Mouse (Mus musculus) embryonic facial prominence, embryonic 13.5 days (tissue): ENCODE results near the gene 2900092C05Rik. TPM values are rescaled to one million over a fixed set of nuclear protein-coding genes. Genes with fewer than 3 reads are reported as not detected.
A peak's percentile ranks its signal among the peaks of the same experiment; 100 is the strongest.

Experiments
- ATAC-seq: fragments of 200-750 bp; cut with Nextera tagmentation; 2 replicates; pipeline ENCODE4 v1.8.0; 2017; ENCODE audit warnings: low read depth; ENCODE audit not compliant: insufficient number of reproducible peaks, insufficient read depth, low FRiP score, low TSS enrichment
- H3K27ac ChIP-seq: fragments of 300-500 bp; sonication (generic); 2 replicates; pipeline ENCODE4 v1.5.1; 2015; ENCODE audit warnings: moderate library complexity, mild to moderate bottlenecking, inconsistent platforms
- H3K27me3 ChIP-seq: fragments of 300-500 bp; sonication (generic); 2 replicates; pipeline ENCODE4 v1.6.1; 2015; ENCODE audit warnings: mild to moderate bottlenecking, inconsistent platforms
- H3K36me3 ChIP-seq: fragments of 300-500 bp; sonication (generic); 2 replicates; pipeline ENCODE4 v1.6.1; 2015; ENCODE audit warnings: mild to moderate bottlenecking, inconsistent platforms
- H3K4me1 ChIP-seq: fragments of 300-500 bp; sonication (generic); 2 replicates; pipeline ENCODE4 v1.6.1; 2015; ENCODE audit warnings: inconsistent platforms
- H3K4me2 ChIP-seq: fragments of 300-500 bp; sonication (generic); 2 replicates; pipeline ENCODE4 v1.6.1; 2015; ENCODE audit warnings: moderate library complexity, mild to moderate bottlenecking, inconsistent platforms
- H3K4me3 ChIP-seq: fragments of 300-500 bp; sonication (generic); 2 replicates; pipeline ENCODE4 v1.5.1; 2015; ENCODE audit warnings: mild to moderate bottlenecking, inconsistent platforms
- H3K9ac ChIP-seq: fragments of 300-500 bp; sonication (generic); 2 replicates; pipeline ENCODE4 v1.6.1; 2015; ENCODE audit warnings: mild to moderate bottlenecking, inconsistent platforms
- H3K9me3 ChIP-seq: fragments of 300-500 bp; sonication (generic); 2 replicates; pipeline ENCODE4 v1.6.1; 2016; ENCODE audit warnings: inconsistent platforms
- WGBS: fragments of 180-500 bp; shearing (Covaris S2); methylation state at CpG from one replicate; pipeline ENCODE4 v1.1.7; 2015; ENCODE audit warnings: mixed read lengths; 5-methylcytosine and 5-hydroxymethylcytosine counted together
- polyA plus RNA-seq: library from polyadenylated mRNA; unstranded; fragments of >200 nt; fragmentation: Nextera tagmentation; extraction: Ambion mirVana; gene quantifications from 2 replicates; pipeline ENCODE4 v1.2.1, GENCODE M21; 2015

Gene 2900092C05Rik
- not detected in 2 replicates for polyA plus RNA-seq

- H3K9me3 ChIP-seq, result peaks cover 13% of the 10 kb centered on the region; the same call in 1 of the 2 replicates
- H3K36me3 ChIP-seq, result no peaks in the 10 kb centered on the region
- H3K27me3 ChIP-seq, result no peaks in the 10 kb centered on the region
- H3K27ac ChIP-seq, result no peak within 1 kb of the TSS
- H3K4me1 ChIP-seq, result no peaks in the 10 kb centered on the region
- 56% methylated on average over 2 of the region's 2 CpGs for WGBS
- H3K4me3 ChIP-seq, result no peak within 1 kb of the TSS
- no peak for ATAC-seq
- H3K9ac ChIP-seq, result no peak within 1 kb of the TSS
- H3K4me2 ChIP-seq, result no peak within 1 kb of the TSS
Measured at GRCm38 (mm10) chr7:12512217-12512616, at the start of gene 2900092C05Rik. 2900092C05Rik (plus strand) TSS chr7:12512517.

GRCm38 (mm10) chr7:12478158-12479008, 33.9 kb upstream of the 2900092C05Rik start, which contains the start of gene Zfp606:
Zfp606 (plus strand) TSS chr7:12478293.
- ATAC-seq, result peak; percentile 95
- peaks cover 11% of the 10 kb centered on the region; the same call in 1 of the 2 replicates for H3K9me3 ChIP-seq
- no peaks in the 10 kb centered on the region for H3K27me3 ChIP-seq
- H3K4me2 ChIP-seq, result peak within 1 kb of the TSS; percentile 67
- 0 out of 2 replicates have a peak, but pooled peaks cover 2% of the 10 kb centered on the region for H3K4me1 ChIP-seq
- peak within 1 kb of the TSS; percentile 89 for H3K27ac ChIP-seq
- WGBS, result under 1% methylated on average over 53 of the region's 53 CpGs
- peak within 1 kb of the TSS; percentile 97 for H3K9ac ChIP-seq
- peak within 1 kb of the TSS; percentile 93 for H3K4me3 ChIP-seq
- peaks cover 33% of the 10 kb centered on the region for H3K36me3 ChIP-seq

- no peak for ATAC-seq
- H3K27ac ChIP-seq, result peak overlapping the region; percentile 89; the same call in 1 of the 2 replicates
- WGBS, result under 1% methylated on average over 8 of the region's 8 CpGs
- H3K27me3 ChIP-seq, result no peaks in the 10 kb centered on the region
- peaks cover 12% of the 10 kb centered on the region; the same call in 1 of the 2 replicates for H3K9me3 ChIP-seq
- peaks cover 39% of the 10 kb centered on the region for H3K36me3 ChIP-seq
- H3K4me3 ChIP-seq, result peak overlapping the region; percentile 93
- H3K4me1 ChIP-seq, result 0 out of 2 replicates have a peak, but pooled peaks cover 2% of the 10 kb centered on the region
- H3K4me2 ChIP-seq, result peak overlapping the region; percentile 67
- H3K9ac ChIP-seq, result peak overlapping the region; percentile 97
Measured at GRCm38 (mm10) chr7:12479009-12479346, 33.3 kb upstream of the 2900092C05Rik start.

- Histone ChIP-seq H3K27me3 (no peaks in the 10 kb centered on the region), H3K9me3 (peaks cover 17% of the 10 kb centered on the region; the same call in 1 of the 2 replicates), H3K9ac (peak overlapping the region; percentile 97; the same call in 1 of the 2 replicates), H3K27ac (no peak overlapping the region), H3K36me3 (peaks cover 44% of the 10 kb centered on the region), H3K4me3 (peak overlapping the region; percentile 93), H3K4me1 (0 out of 2 replicates have a peak, but pooled peaks cover 2% of the 10 kb centered on the region), H3K4me2 (peak overlapping the region; percentile 67)
- WGBS, result 73% methylated on average over 4 of the region's 4 CpGs
- ATAC-seq, result no peak
Measured at GRCm38 (mm10) chr7:12479525-12479924, 32.8 kb upstream of the 2900092C05Rik start.

- H3K36me3 ChIP-seq, result peaks cover 87% of the 10 kb centered on the region
- 0 out of 2 replicates have a peak, but pooled peaks cover 2% of the 10 kb centered on the region for H3K4me1 ChIP-seq
- no peak overlapping the region for H3K9ac ChIP-seq
- peaks cover 55% of the 10 kb centered on the region for H3K9me3 ChIP-seq
- no peak overlapping the region for H3K4me3 ChIP-seq
- no peak overlapping the region for H3K27ac ChIP-seq
- no peak for ATAC-seq
- H3K4me2 ChIP-seq, result no peak overlapping the region
- WGBS, result 97% methylated on average over 6 of the region's 6 CpGs
- no peaks in the 10 kb centered on the region for H3K27me3 ChIP-seq
Measured at GRCm38 (mm10) chr7:12483771-12484170, 28.5 kb upstream of the 2900092C05Rik start.

GRCm38 (mm10) chr7:12485956-12486355, 26.4 kb upstream of the 2900092C05Rik start:
- Histone ChIP-seq H3K9me3 (peaks cover 67% of the 10 kb centered on the region), H3K9ac (no peak overlapping the region), H3K4me2 (no peak overlapping the region), H3K27me3 (no peaks in the 10 kb centered on the region), H3K4me1 (no peaks in the 10 kb centered on the region), H3K36me3 (peaks cover 99% of the 10 kb centered on the region), H3K27ac (no peak overlapping the region), H3K4me3 (no peak overlapping the region)
- no peak for ATAC-seq
- 90% methylated on average over 1 of the region's 1 CpGs for WGBS

- H3K9ac ChIP-seq, result no peak overlapping the region
- H3K4me1 ChIP-seq, result no peaks in the 10 kb centered on the region
- ATAC-seq, result no peak
- H3K4me3 ChIP-seq, result no peak overlapping the region
- peaks cover 73% of the 10 kb centered on the region for H3K9me3 ChIP-seq
- no peaks in the 10 kb centered on the region for H3K27me3 ChIP-seq
- H3K36me3 ChIP-seq, result peaks cover 99% of the 10 kb centered on the region
- no peak overlapping the region for H3K4me2 ChIP-seq
- H3K27ac ChIP-seq, result no peak overlapping the region
Measured at GRCm38 (mm10) chr7:12486691-12487090, 25.6 kb upstream of the 2900092C05Rik start.

GRCm38 (mm10) chr7:12510913-12511312, 1.4 kb upstream of the 2900092C05Rik start:
- 69% methylated on average over 1 of the region's 1 CpGs for WGBS
- Histone ChIP-seq H3K9ac (no peak overlapping the region), H3K4me3 (no peak overlapping the region), H3K36me3 (no peaks in the 10 kb centered on the region), H3K9me3 (peaks cover 17% of the 10 kb centered on the region; the same call in 1 of the 2 replicates), H3K27ac (no peak overlapping the region), H3K27me3 (no peaks in the 10 kb centered on the region), H3K4me1 (no peaks in the 10 kb centered on the region), H3K4me2 (no peak overlapping the region)
- ATAC-seq, result no peak

Other genes starting within 250 kb of the 2900092C05Rik start
- not detected in 2 replicates for gene Vmn1r81, start 244.2 kb upstream of the 2900092C05Rik start, polyA plus RNA-seq
- not detected in 2 replicates for gene Vmn1r82, start 212.1 kb upstream of the 2900092C05Rik start, polyA plus RNA-seq
- not detected in 2 replicates for gene Vmn1r83, start 183.0 kb upstream of the 2900092C05Rik start, polyA plus RNA-seq
- gene Vmn1r84, start 143.2 kb upstream of the 2900092C05Rik start, polyA plus RNA-seq, result not detected in 2 replicates
- 5.5 and 5.8 TPM in 2 replicates for gene Zfp551, start 89.8 kb upstream of the 2900092C05Rik start, polyA plus RNA-seq
- 27.3 and 29.1 TPM in 2 replicates for gene Zfp606, start 34.2 kb upstream of the 2900092C05Rik start, polyA plus RNA-seq
- gene Vmn2r53, start 96.3 kb downstream of the 2900092C05Rik start, polyA plus RNA-seq, result 0.01 TPM in 1 of 2 replicates, not detected in the other
- not detected in 2 replicates for gene Vmn2r54, start 127.8 kb downstream of the 2900092C05Rik start, polyA plus RNA-seq
- gene Vmn2r55, start 172.5 kb downstream of the 2900092C05Rik start, polyA plus RNA-seq, result not detected in 2 replicates
- gene Vmn2r56, start 222.5 kb downstream of the 2900092C05Rik start, polyA plus RNA-seq, result not detected in 2 replicates